Mouse (Mus musculus) frontal cortex, postnatal 10 days (tissue): ENCODE results near the gene Cenpm.

ENCODE experiments used
- DNase-seq, 2 experiments: peaks; one replicate each; pipeline ENCODE4 v3.0.0; 2022; ENCODE audit warnings: low spot score in 2 of 2, mixed read lengths in 1 of 2

Cenpm gene

DNA sequence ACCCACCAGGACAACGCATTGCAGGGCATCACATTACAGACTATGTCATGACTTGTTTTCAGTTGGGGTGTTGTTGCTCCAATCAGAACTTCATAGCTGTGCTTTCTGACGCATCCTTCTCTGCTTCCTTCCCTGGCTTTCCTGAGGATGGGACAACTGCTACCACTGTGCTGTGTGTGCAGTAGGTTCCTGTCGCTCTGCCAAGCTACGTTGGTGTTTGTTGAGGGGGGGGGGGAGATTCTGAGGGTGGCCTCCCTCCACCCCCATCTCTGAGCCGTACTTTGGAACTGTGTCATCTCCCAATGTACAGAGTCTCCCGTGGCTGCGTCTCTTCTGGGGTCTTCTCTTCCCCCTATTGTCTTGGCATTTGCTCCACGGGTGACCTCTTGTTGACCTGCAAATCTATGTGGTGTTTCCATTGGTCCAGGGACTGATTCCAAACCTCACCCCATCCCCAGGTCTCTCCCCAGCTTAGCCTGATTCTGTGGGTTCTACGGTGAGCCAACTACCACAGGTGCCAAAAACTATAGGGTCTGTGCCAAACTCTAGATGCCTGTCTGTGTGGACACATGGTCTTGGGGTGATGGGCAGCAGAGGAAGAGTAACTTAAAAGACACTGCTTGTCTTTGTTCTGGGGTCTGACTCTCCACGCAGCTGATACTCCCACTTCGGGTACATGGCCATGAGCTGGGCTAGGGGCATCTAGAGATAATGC lies 29.1 kb downstream of the Cenpm start:
- DNase-seq = no peak

DNA sequence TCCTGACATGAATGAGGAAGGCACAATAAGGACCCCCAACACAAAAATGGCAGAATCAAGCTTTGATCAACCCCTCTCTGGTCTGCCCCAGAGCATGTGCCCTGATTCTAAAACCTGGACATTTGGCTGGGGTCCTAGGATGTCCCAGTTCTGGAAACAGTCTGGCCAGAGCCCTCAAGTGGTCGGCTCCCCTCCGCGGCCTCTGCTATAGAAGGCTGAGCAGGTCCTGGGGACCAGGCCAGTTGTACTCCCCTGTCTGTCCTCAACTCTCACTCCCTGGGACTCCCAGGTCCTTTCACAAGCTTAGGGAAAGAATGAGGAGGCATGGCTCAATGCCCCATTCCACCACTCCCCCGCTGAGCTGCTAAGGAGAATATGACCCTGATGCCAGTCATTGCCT lies 31.3 kb downstream of the Cenpm start:
- DNase-seq = no peak

DNA sequence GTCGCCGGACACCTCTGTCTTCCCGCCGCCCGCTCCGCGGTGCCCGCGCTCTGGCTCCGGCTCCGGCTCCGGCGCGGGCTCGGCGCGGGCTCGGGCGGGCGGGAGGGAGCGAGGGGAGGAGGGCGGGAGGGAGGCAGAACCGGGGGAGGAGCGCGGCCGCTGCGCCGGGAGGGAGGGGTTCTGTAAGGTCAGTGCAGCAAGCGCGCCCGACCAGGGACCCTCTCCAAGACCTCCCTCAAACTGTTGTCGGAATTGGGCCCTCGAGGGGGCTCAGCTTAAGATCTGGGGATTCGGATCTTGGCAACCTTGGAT lies 31.8 kb downstream of the Cenpm start, which contains the start of gene Shisa8:
Shisa8 (minus strand) TSS at position 64 of the 312 bp plus-strand sequence.
- DNase-seq = no peak

DNA sequence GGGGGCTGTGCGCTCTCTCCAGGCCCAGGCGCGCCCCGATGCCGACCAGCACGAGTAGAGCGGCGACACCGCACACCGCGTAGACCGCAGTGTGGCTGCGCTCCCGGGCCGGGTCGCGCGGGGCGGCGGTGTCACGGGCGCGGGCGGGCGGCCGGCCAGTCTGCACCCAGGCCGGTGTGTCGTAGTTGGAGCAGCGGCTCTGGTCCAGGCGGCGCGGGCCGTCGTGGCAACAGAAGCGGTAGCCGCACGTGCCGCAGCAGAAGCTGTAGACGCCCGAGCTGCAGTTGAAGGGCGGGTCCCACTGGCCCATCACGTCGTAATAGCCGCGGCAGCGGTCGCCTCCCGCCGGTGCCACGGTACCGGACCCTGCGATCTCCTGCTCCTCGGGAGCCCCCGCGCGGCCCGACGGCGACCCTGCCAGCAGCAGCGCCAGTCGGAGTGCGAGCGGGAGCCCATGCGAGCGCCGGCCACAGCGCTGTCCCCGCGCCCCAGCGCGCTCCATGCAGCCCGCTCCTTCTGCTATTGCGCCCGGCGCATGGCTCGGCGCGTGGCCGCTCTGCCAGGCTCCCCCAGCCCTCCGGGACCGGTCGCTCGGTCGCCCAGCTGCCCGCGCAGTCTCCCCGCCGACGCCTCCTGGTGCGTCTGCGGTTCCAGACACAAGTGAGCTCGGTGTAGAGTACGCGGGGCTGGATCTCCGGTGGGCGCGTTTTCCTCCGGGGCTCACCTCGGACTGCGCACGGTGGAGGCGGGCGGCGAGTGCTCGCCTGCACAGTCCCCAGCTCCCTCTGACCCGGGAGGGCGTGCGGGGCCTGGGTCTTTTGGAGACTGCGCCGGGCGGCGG lies 32.4 kb downstream of the Cenpm start:
- no peak for DNase-seq

DNA sequence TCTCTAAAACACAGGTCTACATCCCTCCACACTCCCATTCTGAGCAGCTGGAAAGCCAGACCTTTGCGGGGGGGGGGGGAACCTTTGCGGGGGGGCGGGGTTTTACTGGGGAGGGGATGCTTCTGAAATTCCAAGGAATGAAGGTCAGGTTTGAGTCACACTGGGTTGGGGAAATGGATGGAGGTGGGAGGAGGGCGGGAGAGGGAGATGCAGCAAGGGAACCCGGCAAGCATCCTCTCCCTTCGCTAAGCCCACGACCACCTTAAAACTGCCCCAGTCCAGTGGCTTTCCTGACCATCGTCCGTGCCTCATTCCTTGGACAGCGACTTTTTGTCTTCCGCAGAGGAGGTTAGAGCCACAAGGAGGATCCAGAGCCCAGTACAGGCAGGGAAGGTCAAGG lies 33.3 kb downstream of the Cenpm start:
- no peak for DNase-seq

DNA sequence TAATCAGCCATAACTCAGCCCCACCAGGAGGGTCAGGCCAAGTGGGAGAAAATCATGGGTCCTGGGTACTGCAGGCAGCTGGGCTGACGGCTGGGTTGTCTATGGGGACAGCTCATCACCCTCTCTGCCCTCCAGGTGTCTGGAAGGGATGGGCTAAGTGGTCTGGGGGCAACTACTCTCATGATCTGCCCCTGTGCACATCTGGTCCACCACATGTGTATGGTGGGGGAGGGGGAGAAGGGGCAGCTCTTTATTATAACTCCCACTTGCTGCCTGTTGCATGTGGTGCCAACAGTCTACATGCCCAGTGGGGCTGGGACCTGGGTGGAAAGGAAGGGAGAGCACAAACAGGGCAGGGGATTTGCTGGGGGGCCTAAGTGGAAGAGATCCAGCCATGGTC lies 33.7 kb downstream of the Cenpm start:
- DNase-seq = no peak

DNA sequence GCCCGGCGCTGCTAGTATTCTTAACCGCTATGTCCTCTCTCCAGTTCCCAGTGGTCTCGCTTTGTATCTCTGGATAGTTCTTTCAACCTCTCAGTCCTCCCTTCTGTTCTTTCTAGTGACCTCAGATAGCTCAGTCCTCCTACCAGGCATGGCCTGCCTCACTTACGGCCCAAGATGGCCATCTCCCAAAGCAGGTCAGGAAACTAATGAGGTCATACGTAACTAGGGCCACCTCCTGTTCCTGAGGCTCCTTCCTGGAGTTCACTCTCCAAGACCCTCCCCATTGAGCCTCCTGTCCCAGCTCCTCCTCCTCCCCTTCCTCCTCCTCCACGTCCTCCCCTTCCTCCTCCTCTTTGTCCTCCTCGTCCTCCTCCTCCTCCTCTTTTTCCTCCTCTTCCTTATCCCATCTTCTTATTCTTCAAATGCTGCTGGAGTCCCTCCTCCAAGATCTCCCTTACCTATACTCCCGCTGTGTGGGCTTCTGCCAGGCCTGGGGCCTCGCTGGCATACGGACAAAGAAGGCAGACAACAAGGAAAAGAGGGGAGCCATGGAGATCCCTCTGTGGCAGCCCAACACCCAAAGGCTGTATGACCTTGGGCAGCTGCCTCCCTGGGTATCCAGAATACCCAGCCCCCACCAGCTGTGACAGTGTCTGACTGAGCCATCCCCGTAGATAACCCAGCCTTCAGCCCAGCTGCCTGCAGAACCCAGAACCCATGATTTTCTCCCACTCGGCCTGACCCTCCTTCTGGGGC lies 35.1 kb downstream of the Cenpm start:
- DNase-seq = no peak

DNA sequence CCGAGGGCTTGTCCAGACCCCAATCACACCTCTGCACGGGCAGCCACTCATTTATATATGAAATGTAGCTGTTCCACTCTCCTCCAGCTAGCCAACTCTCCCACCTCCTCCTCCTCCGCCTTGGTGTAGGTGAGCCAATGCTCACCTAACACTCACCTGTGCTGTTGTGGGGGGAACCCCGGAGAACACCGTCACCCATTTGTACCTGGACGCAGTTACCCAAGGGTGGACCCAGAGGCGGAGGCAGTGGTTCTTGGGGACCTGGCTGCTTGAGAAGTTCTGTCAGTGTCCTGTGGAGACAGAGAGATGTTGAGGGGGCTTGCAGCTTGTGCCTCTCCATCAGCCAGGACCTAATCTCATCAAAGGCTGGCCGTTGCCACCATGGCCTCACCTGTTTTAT lies 36.2 kb downstream of the Cenpm start:
- DNase-seq = no peak

DNA sequence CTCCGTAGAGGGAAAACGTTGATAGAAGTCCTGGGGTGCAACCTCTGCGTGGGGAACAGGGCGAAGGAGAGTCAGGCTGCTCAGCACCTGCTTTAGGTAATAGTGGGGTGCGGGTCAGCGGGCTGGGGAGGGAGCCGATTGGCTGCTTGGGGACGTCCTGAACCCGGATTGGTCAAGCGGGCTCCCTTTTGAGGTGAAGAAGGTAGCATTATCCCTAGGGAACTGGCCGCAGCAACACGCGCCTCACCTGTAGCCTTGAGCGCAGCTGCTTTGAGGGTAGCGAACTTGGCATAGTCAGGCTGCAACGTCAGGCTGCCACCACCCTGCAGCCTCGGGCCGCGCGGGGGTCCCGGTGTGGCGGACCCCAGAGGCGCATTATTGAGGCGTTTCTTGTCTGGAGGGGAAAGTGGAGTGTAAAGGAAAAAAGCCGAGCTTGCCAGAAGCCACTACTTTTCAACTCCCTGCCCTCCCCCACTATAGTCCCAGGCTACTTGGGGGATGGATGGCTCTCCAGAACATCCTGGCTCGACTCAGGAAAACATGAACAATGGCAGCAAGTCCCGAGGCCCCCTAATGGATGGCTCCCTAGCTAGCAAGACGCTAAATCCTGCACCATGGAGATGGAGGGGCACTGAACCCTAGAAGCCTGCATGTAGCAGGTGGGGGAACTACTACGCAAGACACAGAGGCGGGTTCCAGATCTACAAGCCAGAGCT lies 36.9 kb downstream of the Cenpm start:
- no peak for DNase-seq

DNA sequence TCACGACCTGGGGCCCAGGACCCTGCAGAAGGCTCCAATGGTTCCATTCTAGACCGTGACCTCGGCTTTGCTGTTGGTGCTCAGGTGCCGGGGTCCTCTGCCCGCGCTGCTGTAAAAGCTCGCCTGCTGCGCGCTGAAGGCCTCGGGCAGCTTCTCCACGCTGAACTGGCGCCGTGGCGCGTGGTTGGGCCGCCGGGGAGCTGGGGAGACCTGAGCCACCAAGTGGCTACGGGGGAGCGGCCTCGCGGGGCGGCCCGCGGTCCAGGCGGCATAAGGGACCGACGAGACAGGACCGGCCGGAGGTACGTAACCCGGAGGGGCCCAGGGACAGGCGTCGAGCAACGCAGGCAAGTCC lies 37.5 kb downstream of the Cenpm start:
- no peak for DNase-seq

DNA sequence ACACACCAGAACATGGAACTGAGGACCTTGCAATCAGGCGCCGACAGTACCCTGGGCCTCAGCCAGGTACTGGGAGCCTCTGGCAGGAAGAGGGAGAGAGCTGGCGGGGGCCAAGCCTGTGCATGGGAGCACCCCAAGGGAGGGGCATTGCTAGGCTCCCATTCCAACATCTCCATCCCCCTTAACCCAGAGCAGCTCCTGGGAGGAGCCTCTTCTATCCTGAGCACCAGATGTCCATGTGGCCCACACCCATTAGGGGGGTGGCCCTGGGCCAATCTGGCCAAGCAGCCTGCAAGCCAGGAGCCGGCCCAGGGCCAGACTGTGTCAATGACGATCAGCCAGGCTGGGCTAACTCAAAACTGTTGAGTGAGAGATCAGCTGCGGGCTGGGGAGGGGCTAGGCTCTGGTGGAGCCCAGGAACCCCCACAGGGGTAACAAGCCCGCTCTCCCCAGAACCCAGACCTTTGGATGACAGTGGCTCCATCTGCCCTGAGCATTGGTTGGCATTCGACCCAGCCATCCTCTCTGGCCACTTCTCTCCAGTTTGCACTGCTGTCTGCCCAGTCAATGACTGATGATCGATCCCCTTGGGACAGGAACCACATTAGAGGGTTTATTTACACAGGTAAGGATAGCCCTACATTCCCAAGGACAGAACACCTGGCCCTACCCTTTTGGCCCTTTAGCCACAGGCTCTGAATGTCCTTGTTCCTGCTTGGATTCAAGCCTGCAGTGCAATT lies 38.0 kb downstream of the Cenpm start:
- DNase-seq = no peak

DNA sequence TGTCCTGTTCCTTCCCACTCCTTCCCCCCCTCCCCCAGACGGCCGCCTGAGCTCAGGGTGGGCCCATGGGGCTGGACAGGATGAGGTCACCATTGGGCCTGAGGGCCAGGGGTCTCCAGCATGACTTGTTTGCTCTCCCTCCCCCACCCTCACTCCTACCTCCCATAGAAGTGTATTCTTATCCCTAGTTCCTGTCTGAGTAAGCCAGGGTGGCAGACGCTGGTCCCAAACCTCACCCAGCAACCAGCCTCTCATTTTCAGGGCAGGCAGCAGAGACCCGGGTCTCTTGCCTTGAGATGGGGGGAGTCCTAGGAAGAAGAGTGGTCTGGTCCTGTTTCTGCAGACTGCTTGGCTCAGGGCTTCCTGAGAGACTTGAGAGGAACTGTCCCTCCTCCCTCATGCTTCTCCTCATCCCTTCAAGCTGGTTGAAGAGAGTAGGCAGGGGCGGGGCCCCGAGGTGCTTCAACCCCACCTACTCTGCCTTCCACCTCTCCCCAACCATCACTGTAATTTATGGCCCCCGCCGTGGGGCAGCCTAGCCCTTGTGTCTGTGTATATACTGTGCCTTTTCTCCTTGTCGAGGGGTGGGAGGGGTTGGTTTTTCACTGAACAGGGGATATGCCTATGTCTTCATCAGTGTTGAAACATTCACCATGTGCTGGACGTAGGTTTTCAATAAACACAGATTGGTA lies 39.7 kb downstream of the Cenpm start:
- no peak for DNase-seq

DNA sequence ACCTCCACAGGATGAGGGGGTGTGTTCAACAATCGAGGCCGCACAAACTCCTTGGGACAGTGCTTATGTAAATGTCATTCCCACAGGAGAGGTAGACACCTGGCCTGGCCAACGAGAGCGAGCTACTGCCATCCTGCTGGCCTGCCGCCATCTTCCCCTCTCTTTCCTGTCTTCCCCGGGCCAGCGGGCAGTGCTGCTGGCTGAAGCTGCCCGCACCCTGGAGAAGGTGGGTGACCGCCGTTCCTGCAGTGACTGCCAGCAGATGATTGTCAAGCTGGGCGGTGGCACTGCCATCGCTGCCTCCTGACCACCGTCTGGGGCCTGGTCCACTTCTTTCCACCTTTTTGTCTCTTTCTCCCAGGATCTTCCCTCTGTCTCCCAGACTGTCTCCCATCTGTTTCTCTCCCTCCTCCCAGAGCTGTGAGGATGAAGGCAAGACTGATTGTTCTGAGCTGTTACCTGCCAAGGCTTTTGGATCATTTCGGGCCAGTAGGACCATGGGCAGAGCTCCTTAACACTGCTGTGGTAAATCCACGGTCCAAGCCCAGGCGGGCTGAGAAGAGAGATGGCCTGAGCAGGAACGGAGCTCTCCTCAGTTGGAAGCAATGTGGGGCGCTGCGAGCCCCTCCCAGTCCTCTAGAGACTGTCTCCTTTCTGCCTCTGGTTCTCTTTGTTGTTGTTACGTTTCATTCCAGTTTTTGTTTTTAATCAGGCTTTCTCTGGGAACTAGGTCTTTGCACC lies 40.8 kb downstream of the Cenpm start:
- DNase-seq = no peak

DNA sequence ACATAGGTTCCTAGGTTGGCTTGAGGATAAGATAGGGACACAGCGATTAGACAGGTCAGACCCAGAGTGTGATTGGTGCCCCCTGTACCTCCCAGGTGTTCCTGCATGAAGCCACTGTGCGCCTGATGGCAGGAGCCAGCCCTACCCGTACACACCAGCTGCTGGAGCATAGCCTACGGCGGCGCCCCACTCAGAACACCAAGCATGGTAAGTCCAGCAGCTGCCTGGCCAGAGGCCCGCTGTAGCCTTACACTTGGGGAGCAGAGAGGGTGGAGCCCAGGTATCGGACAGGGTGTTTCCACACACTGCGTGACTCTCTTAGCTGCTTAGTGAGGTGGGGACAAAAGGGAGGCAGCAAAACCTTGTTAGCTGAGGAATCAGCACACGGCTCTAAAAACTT lies 41.5 kb downstream of the Cenpm start:
- DNase-seq = no peak

DNA sequence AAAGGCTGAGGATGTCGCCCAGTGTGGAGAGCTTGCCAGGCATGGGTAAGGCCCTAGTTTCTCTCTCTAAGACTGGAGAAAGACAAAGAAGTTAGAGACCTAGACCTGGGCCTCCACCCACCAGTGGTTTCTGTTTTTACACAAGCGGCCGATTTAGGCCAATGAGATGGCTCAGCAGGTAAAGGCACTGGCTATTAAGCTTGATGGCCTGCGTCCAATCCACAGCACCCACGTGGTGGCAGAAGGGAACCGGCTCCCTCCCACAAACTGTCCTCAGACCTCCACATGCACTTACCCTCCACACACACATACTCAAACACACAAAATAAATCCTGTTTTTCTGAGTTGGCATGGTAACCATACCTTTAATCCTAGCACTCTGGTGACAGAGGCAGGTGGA lies 42.5 kb downstream of the Cenpm start:
- no peak for DNase-seq

DNA sequence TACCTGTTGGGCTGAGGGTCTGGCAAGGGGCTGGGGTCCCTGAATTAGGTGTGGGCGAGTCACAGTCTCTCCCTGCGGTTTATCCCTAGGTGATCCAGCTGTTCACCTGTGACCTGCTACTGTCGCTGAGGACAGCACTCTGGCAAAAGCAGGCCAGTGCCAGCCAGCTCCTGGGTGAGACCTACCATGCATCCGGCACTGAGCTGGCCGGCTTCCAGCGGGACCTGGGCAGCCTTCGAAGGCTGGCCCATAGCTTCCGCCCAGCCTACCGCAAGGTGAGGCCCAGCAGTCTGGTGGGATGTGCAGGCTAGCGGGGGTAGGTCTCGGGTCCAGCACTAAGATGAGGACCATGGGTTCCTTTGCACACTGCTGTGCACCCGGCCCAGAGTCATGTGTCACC lies 45.0 kb downstream of the Cenpm start:
- no peak for DNase-seq

DNA sequence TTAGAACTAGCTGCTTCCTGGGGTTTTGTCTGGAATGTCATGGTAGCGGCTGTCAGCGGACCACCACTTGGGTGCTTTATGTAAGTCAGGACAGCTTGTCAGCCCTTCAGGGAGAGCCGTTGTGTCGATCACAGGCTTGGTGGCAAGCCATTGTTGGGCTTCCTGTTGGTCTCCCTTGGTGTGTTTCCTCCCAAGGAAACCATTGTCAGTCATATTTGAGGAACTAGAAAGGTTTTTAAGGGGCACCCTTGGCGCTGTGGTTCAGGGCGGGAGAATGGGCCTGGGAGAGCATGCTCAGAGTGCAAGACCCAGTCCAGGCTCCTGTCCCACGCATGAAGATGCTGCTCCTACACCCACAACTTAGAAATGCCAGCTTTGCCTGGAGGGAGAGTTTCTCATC lies 46.2 kb downstream of the Cenpm start:
- DNase-seq = no peak

DNA sequence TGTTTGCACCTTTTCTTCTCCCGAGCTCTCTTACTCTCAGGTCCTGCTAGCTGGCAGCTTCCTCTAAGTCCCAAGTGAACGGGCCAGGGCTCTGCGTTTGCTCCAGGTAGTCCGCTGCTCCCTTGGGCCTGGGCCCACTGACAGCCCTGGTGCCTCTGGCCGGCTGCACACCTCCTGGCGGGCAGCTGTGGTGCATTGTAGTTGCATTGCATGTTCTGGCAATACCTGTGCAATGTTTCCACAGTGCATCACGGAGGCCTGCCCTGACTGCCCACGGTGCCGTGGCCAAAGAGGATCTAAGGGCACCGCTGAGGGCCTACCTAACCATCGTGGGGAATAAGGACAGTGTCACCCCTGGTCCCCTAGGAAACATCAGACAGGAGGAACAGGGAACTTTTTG lies 46.6 kb downstream of the Cenpm start:
- no peak for DNase-seq

DNA sequence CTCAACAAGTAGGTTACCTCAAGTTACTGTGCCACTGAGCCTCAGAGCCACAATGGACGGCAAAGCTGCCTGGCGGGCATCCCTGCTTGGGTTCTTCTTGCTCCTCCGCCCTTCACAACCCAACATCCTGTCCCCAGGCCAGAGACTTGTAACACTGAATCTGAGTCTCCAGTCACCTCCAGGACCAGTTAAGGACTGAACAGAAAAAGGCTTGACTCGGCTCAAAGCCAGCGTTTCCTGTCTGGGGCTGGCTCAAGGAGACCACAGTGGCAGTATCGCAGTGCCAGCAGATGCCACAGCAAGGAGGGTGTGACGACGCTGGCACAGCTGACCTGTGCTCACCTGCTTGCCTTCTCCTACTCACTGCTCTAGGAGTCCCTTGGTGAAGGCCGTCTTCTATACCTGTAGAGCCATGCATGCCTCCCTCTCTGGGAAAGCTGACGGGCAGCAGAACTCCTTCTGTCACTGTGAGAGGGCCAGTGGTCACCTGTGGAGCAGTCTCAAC lies 47.2 kb downstream of the Cenpm start:
- DNase-seq = no peak

DNA sequence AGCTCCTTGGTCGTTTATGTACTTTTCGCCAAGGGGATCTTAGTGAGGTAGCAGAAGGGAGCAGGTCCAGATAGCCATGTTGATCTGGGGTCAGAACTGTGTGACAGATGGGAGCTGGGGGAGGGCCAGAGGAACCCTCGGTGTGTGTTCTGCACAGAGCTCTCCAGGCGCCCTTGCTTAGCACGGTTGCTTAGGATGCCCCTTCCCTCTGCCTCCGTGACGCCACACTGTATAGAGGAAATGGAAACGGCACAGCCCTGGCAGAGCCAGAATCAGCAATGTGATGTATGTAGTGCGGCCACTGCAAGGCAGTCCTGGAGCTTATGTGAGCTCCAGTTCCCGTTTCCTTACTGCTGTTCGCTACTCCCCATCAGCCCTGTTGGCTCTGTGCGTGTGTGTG lies 48.2 kb downstream of the Cenpm start:
- no peak for DNase-seq
